ENCODE assay signal across 33 mouse cellular contexts in the genomic region with DNA sequence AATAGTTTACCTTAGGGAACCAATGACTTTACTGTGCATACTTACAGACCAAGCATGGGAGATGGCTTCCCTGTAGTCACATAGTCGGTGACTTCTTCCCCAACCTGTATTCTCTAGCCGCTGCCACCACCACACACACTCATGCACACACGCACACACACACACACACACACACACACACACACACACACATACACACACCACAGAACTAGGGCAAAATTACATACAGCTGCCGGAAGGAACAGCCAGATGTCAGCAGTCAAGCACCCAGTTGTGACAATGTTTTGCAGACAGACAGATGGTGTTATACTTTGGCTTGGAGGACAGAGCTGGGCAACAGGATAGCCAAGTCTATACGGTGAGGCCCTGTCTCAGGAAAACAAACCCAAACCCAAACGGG. TPM values are rescaled to one million over a fixed set of nuclear protein-coding genes. Genes with fewer than 3 reads are reported as not detected.
DNase-seq lines count a peak whose midpoint lies in the region; ATAC-seq lines count a peak whose summit lies in the region.
"Had no signal": no experiment of that assay in that cellular context is flagged by ENCODE, and none has a peak within 500 bp of the region (broad histone marks: within the 10 kb centered on the region; RNA-seq: fewer than 3 reads in every experiment).

No protein-coding gene starts in this region.

- peak; percentile 58 to 60 for DNase-seq in spleen, postnatal 36 days (ENCODE audit: low spot score in 2 of 2)
- DNase-seq in spleen, postnatal 4 days (ENCODE audit: low spot score in 2 of 2): no peak
- peak; percentile 66 for DNase-seq in thymus, postnatal 14 days
- DNase-seq in lung, postnatal 4 days: no peak
- DNase-seq in Muller cell, postnatal 12 days (ENCODE audit: inconsistent ontology term): no peak
- DNase-seq: adrenal gland, adult 2 months; cerebellum, adult 18-20 months; cerebellum, postnatal 36 days; embryo, embryonic 11 days; heart, postnatal 4 days; kidney, adult 9 months; kidney, postnatal 14 days; layer of hippocampus, postnatal 36 days; liver, postnatal 0 days; retina, postnatal 1 day; right cerebral cortex, postnatal 25 days had no signal

- H3K4me1 ChIP-seq in forebrain, embryonic 15.5 days: peaks cover 2% of the 10 kb centered on the region
- H3K4me1 ChIP-seq: forebrain, embryonic 12.5 days; hindbrain, embryonic 15.5 days; midbrain, embryonic 12.5 days had no signal

- no peaks in the 10 kb centered on the region for H3K36me3 ChIP-seq in forebrain, embryonic 15.5 days
- H3K36me3 ChIP-seq: embryonic facial prominence, embryonic 13.5 days; forebrain, embryonic 12.5 days; heart, embryonic 10.5 days; hindbrain, embryonic 15.5 days; intestine, embryonic 15.5 days; midbrain, embryonic 12.5 days had no signal

- no peak overlapping the region for H3K27ac ChIP-seq in forebrain, embryonic 15.5 days (replicated peaks)
- H3K27ac ChIP-seq: embryonic facial prominence, embryonic 13.5 days; forebrain, embryonic 12.5 days; heart, embryonic 10.5 days; hindbrain, embryonic 15.5 days; intestine, embryonic 15.5 days; layer of hippocampus, adult 2 months; midbrain, embryonic 12.5 days; stomach, postnatal 0 days had no signal

- H3K9ac ChIP-seq in forebrain, embryonic 15.5 days (replicated peaks): no peak overlapping the region
- H3K9ac ChIP-seq: embryonic facial prominence, embryonic 13.5 days; forebrain, embryonic 12.5 days; hindbrain, embryonic 15.5 days; intestine, embryonic 15.5 days; liver, postnatal 0 days; midbrain, embryonic 12.5 days had no signal

- H3K27me3 ChIP-seq in forebrain, embryonic 15.5 days: no peaks in the 10 kb centered on the region
- H3K27me3 ChIP-seq: embryonic facial prominence, embryonic 13.5 days; forebrain, embryonic 12.5 days; hindbrain, embryonic 15.5 days; intestine, embryonic 15.5 days; midbrain, embryonic 12.5 days had no signal

- no peak overlapping the region for H3K4me3 ChIP-seq in forebrain, embryonic 15.5 days
- H3K4me3 ChIP-seq: embryonic facial prominence, embryonic 13.5 days; erythroblast, embryonic 14.5 days; forebrain, embryonic 12.5 days; heart, embryonic 10.5 days; hindbrain, embryonic 15.5 days; intestine, embryonic 15.5 days; layer of hippocampus, adult 2 months; midbrain, embryonic 12.5 days had no signal

- peak; percentile 44 for ATAC-seq in neutrophil, adult 5-6 weeks (ENCODE audit: extremely low read depth, insufficient number of reproducible peaks, low FRiP score, poor library complexity, severe bottlenecking)
- no peak for ATAC-seq in forebrain, embryonic 15.5 days (replicated peaks)
- ATAC-seq: liver, postnatal 0 days; lung, postnatal 0 days had no signal

- 81% methylated on average over 6 of the region's 6 CpGs for WGBS in forebrain, embryonic 15.5 days

- no peaks in the 10 kb centered on the region for H3K9me3 ChIP-seq in forebrain, embryonic 15.5 days
- H3K9me3 ChIP-seq: embryonic facial prominence, embryonic 13.5 days; forebrain, embryonic 12.5 days; heart, embryonic 10.5 days; hindbrain, embryonic 15.5 days; intestine, embryonic 15.5 days; midbrain, embryonic 12.5 days had no signal

- no peak overlapping the region for H3K4me2 ChIP-seq in forebrain, embryonic 15.5 days (replicated peaks)
- H3K4me2 ChIP-seq: embryonic facial prominence, embryonic 13.5 days; forebrain, embryonic 12.5 days; hindbrain, embryonic 15.5 days; intestine, embryonic 15.5 days; midbrain, embryonic 12.5 days had no signal

RNA-seq across cellular contexts. Expression of gene 1700016K19Rik, which starts 21.7 kb away (rescaled TPM):
- not detected in 2 replicates for total RNA-seq in neutrophil, adult 5-6 weeks (2017)
- polyA plus RNA-seq in forebrain, embryonic 15.5 days (2015; fragmentation: Nextera tagmentation; extraction: Ambion mirVana): 2.1 and 4.1 TPM in 2 replicates
- total RNA-seq: adrenal gland, adult 2 months; gastrocnemius, adult 8-10 months; heart, postnatal 4 days; liver, adult 2 months; megakaryocyte progenitor cell, adult 5-6 weeks; monocyte, adult 5-6 weeks had no signal
- polyA plus RNA-seq: adrenal gland, adult 2 months; erythroblast, embryonic 14.5 days; heart, embryonic 10.5 days; liver, postnatal 0 days; neural tube, embryonic 11.5 days had no signal

RNA-seq across cellular contexts. Expression of gene Rph3al, which starts 39.8 kb away (rescaled TPM):
- total RNA-seq in neutrophil, adult 5-6 weeks (2017): 6.6 and 7.9 TPM in 2 replicates
- 1.1 and 1.5 TPM in 2 replicates for polyA plus RNA-seq in forebrain, embryonic 15.5 days (2015; fragmentation: Nextera tagmentation; extraction: Ambion mirVana)
- polyA plus RNA-seq: erythroblast, embryonic 14.5 days had no signal

RNA-seq across cellular contexts. Expression of gene Rflnb, which starts 49.5 kb away (rescaled TPM):
- 69.2 and 73.0 TPM in 2 replicates for total RNA-seq in neutrophil, adult 5-6 weeks (2017)
- polyA plus RNA-seq in forebrain, embryonic 15.5 days (2015; fragmentation: Nextera tagmentation; extraction: Ambion mirVana): 5.9 and 6.1 TPM in 2 replicates

Comparison
In these comparisons a context has a peak if more than half of its experiments do, and no peak if none do; other contexts are left out.
1. DNase-seq: peak in spleen, postnatal 36 days (2 of 2) and thymus, postnatal 14 days (single experiment); none in spleen, postnatal 4 days (0 of 2), lung, postnatal 4 days (0 of 2) and Muller cell, postnatal 12 days (single experiment).